Mouse (Mus musculus): Measurements from ENCODE around the gene Ppm1k.
A peak's percentile ranks its signal among the peaks of the same experiment; 100 is the strongest.
"Not testable (repeated sequence)": the region's sequence is repeated elsewhere in the genome, so short reads cannot be mapped to it uniquely, and the experiment has no call there.

Gene Ppm1k

GRCm38 (mm10) chr6:57535386-57535936 lies at the start of gene Ppm1k:
Ppm1k (minus strand) TSS chr6:57535468.
- peak; percentile 98 for DNase-seq

GRCm38 (mm10) chr6:57582356-57582755 lies 47.1 kb upstream of the Ppm1k start:
- no peak for DNase-seq

GRCm38 (mm10) chr6:57581595-57581994 lies 46.3 kb upstream of the Ppm1k start:
- DNase-seq = no peak

GRCm38 (mm10) chr6:57580881-57581548 lies 45.7 kb upstream of the Ppm1k start, which contains the start of gene Herc6:
Herc6 (plus strand) TSS chr6:57581000.
- peak; percentile 77 for DNase-seq

- no peak for DNase-seq
These were observed 36.3 kb upstream of the Ppm1k start for GRCm38 (mm10) chr6:57571587-57571986.

- peak; percentile 84 for DNase-seq
These were observed 35.1 kb upstream of the Ppm1k start for GRCm38 (mm10) chr6:57570170-57570974.

GRCm38 (mm10) chr6:57567630-57568029 lies 32.4 kb upstream of the Ppm1k start:
- DNase-seq = no peak

- DNase-seq = no peak
These were observed 30.2 kb upstream of the Ppm1k start for GRCm38 (mm10) chr6:57565452-57565851.

GRCm38 (mm10) chr6:57563454-57563853 lies 28.2 kb upstream of the Ppm1k start:
- DNase-seq = no peak

GRCm38 (mm10) chr6:57557796-57558317 lies 22.6 kb upstream of the Ppm1k start:
- no peak for DNase-seq

GRCm38 (mm10) chr6:57551211-57551796 lies 16.0 kb upstream of the Ppm1k start:
- no peak for DNase-seq

- DNase-seq = no peak
These were observed 9.6 kb upstream of the Ppm1k start for GRCm38 (mm10) chr6:57544866-57545265.

GRCm38 (mm10) chr6:57543591-57543990 lies 8.3 kb upstream of the Ppm1k start:
- DNase-seq = not testable (repeated sequence)

GRCm38 (mm10) chr6:57541737-57542335 lies 6.6 kb upstream of the Ppm1k start:
- no peak for DNase-seq

- DNase-seq = no peak
These were observed 5.8 kb upstream of the Ppm1k start for GRCm38 (mm10) chr6:57540950-57541498.

- DNase-seq = no peak
These were observed 2.6 kb upstream of the Ppm1k start for GRCm38 (mm10) chr6:57537887-57538286.

- peak; percentile 53 for DNase-seq
These were observed 852 bp upstream of the Ppm1k start for GRCm38 (mm10) chr6:57535971-57536669.

GRCm38 (mm10) chr6:57534611-57535286 lies 519 bp downstream of the Ppm1k start:
- peak; percentile 66 for DNase-seq

GRCm38 (mm10) chr6:57534231-57534610 lies 1.0 kb downstream of the Ppm1k start:
- DNase-seq = peak; percentile 22

- DNase-seq = no peak
These were observed 1.9 kb downstream of the Ppm1k start for GRCm38 (mm10) chr6:57533410-57533809.

- DNase-seq = no peak
These were observed 3.2 kb downstream of the Ppm1k start for GRCm38 (mm10) chr6:57532022-57532421.

All from embryo, embryonic 11 days (tissue).